Mouse (Mus musculus) heart, embryonic 16.5 days (tissue): ENCODE measurements around the gene Pofut1. TPM values are rescaled to one million over a fixed set of nuclear protein-coding genes. Genes with fewer than 3 reads are reported as not detected.
A peak's percentile ranks its signal among the peaks of the same experiment; 100 is the strongest.

ENCODE experiments used
- ATAC-seq: fragments of 200-750 bp; cut with Nextera tagmentation; replicated peaks from 2 replicates; pipeline ENCODE4 v1.8.0; 2017; ENCODE audit warnings: moderate number of reproducible peaks; ENCODE audit not compliant: insufficient read depth, low FRiP score; ENCODE audit errors: extremely low read depth
- H3K27ac ChIP-seq: fragments of 300-500 bp; sonication (generic); 2 replicates; pipeline ENCODE4 v1.5.1; 2014; ENCODE audit warnings: mild to moderate bottlenecking, low read length, control low read depth, moderate library complexity
- H3K27me3 ChIP-seq: fragments of 300-500 bp; sonication (generic); 2 replicates; pipeline ENCODE4 v1.6.1; 2014; ENCODE audit warnings: low read length, mixed read lengths; ENCODE audit not compliant: control insufficient read depth, insufficient read depth
- H3K36me3 ChIP-seq: fragments of 300-500 bp; sonication (generic); 2 replicates; pipeline ENCODE4 v1.6.1; 2014; ENCODE audit not compliant: control insufficient read depth, insufficient read depth
- H3K4me1 ChIP-seq: fragments of 300-500 bp; sonication (generic); 2 replicates; pipeline ENCODE4 v1.6.1; 2014; ENCODE audit warnings: low read length, mixed read lengths; ENCODE audit not compliant: control insufficient read depth, insufficient read depth
- H3K4me2 ChIP-seq: fragments of 300-500 bp; sonication (generic); 2 replicates; pipeline ENCODE4 v1.6.1; 2014; ENCODE audit warnings: low read depth, mild to moderate bottlenecking, control low read depth, low read length
- H3K4me3 ChIP-seq: fragments of 300-500 bp; sonication (generic); 2 replicates; pipeline ENCODE4 v1.5.1; 2014; ENCODE audit warnings: mild to moderate bottlenecking, control low read depth, low read length
- H3K9ac ChIP-seq: fragments of 300-500 bp; sonication (generic); 2 replicates; pipeline ENCODE4 v1.6.1; 2014; ENCODE audit warnings: low read length, control low read depth
- H3K9me3 ChIP-seq: fragments of 300-500 bp; sonication (generic); replicated peaks from 2 replicates; pipeline ENCODE4 v1.6.1; 2016; ENCODE audit warnings: low read length; ENCODE audit not compliant: control insufficient read depth
- WGBS: fragments of 180-500 bp; shearing (Covaris S2); extraction: QIAGEN DNeasy Blood & Tissue Kit; methylation state at CpG from one replicate; pipeline ENCODE4 v1.1.7; 2014; 5-methylcytosine and 5-hydroxymethylcytosine counted together
- polyA plus RNA-seq: library from polyadenylated mRNA; unstranded; fragments of >200 nt; fragmentation: Nextera tagmentation; extraction: Ambion mirVana; gene quantifications from 2 replicates; pipeline ENCODE4 v1.2.1, GENCODE M21; 2015

Pofut1 gene
- polyA plus RNA-seq, 1 experiment from 2014 or later = 4.0 TPM

GRCm38 (mm10) chr2:153292305-153292861 is 51.0 kb downstream of the Pofut1 start:
- H3K4me2 ChIP-seq = peak overlapping the region; percentile 96
- WGBS = 45% methylated on average over 7 of the region's 7 CpGs
- H3K27ac ChIP-seq = no peak overlapping the region
- H3K9ac ChIP-seq = no peak overlapping the region
- peaks cover 16% of the 10 kb centered on the region for H3K4me1 ChIP-seq
- no peaks in the 10 kb centered on the region for H3K36me3 ChIP-seq
- H3K27me3 ChIP-seq = no peaks in the 10 kb centered on the region
- no peaks in the 10 kb centered on the region for H3K9me3 ChIP-seq
- no peak for ATAC-seq
- peak overlapping the region; percentile 97 for H3K4me3 ChIP-seq

- WGBS = 82% methylated on average over 4 of the region's 4 CpGs
- H3K27ac ChIP-seq = no peak overlapping the region
- no peak for ATAC-seq
These were observed 53.9 kb downstream of the Pofut1 start for GRCm38 (mm10) chr2:153295196-153295595.

GRCm38 (mm10) chr2:153297771-153298170 is 56.4 kb downstream of the Pofut1 start:
- 86% methylated on average over 4 of the region's 4 CpGs for WGBS
- H3K36me3 ChIP-seq = no peaks in the 10 kb centered on the region
- H3K4me2 ChIP-seq = no peak overlapping the region
- no peaks in the 10 kb centered on the region for H3K4me1 ChIP-seq
- H3K27ac ChIP-seq = no peak overlapping the region
- H3K9ac ChIP-seq = no peak overlapping the region
- no peaks in the 10 kb centered on the region for H3K9me3 ChIP-seq
- no peak for ATAC-seq
- H3K4me3 ChIP-seq = no peak overlapping the region
- H3K27me3 ChIP-seq = no peaks in the 10 kb centered on the region

More at GRCm38 (mm10) chr2:153295196-153295595, 53.9 kb downstream of the Pofut1 start:
- Histone ChIP-seq H3K4me2 (no peak overlapping the region), H3K4me1 (peaks cover 12% of the 10 kb centered on the region), H3K27me3 (no peaks in the 10 kb centered on the region), H3K36me3 (no peaks in the 10 kb centered on the region), H3K9me3 (no peaks in the 10 kb centered on the region), H3K9ac (no peak overlapping the region), H3K4me3 (no peak overlapping the region)

- no peak for ATAC-seq
- H3K4me3 ChIP-seq = no peak overlapping the region
- H3K9me3 ChIP-seq = no peaks in the 10 kb centered on the region
- no peaks in the 10 kb centered on the region for H3K27me3 ChIP-seq
- 65% methylated on average over 4 of the region's 4 CpGs for WGBS
- no peak overlapping the region for H3K27ac ChIP-seq
- no peak overlapping the region for H3K9ac ChIP-seq
- H3K4me2 ChIP-seq = no peak overlapping the region
- no peaks in the 10 kb centered on the region for H3K4me1 ChIP-seq
- H3K36me3 ChIP-seq = peaks cover 2% of the 10 kb centered on the region; the same call in 1 of the 2 replicates
These were observed 57.1 kb downstream of the Pofut1 start for GRCm38 (mm10) chr2:153298460-153298859.

- H3K9me3 ChIP-seq = no peaks in the 10 kb centered on the region
- H3K9ac ChIP-seq = no peak overlapping the region
- H3K4me2 ChIP-seq = no peak overlapping the region
- H3K36me3 ChIP-seq = peaks cover 4% of the 10 kb centered on the region; the same call in 1 of the 2 replicates
- no peaks in the 10 kb centered on the region for H3K4me1 ChIP-seq
- WGBS = 58% methylated on average over 4 of the region's 4 CpGs
- H3K27ac ChIP-seq = 0 out of 2 replicates have a peak overlapping the region, but pooled peaks have one; percentile 24
- no peaks in the 10 kb centered on the region for H3K27me3 ChIP-seq
- H3K4me3 ChIP-seq = no peak overlapping the region
- ATAC-seq = 0 out of 2 replicates have a peak, but pooled peaks have one; percentile 30
These were observed 57.5 kb downstream of the Pofut1 start for GRCm38 (mm10) chr2:153298863-153299262.

- H3K27ac ChIP-seq = no peak overlapping the region
- H3K36me3 ChIP-seq = peaks cover 4% of the 10 kb centered on the region; the same call in 1 of the 2 replicates
- H3K27me3 ChIP-seq = no peaks in the 10 kb centered on the region
- WGBS = 87% methylated on average over 5 of the region's 5 CpGs
- H3K4me1 ChIP-seq = peaks cover 5% of the 10 kb centered on the region; the same call in 1 of the 2 replicates
- no peak overlapping the region for H3K9ac ChIP-seq
- H3K4me2 ChIP-seq = no peak overlapping the region
- no peaks in the 10 kb centered on the region for H3K9me3 ChIP-seq
- no peak overlapping the region for H3K4me3 ChIP-seq
- ATAC-seq = no peak
These were observed 59.8 kb downstream of the Pofut1 start for GRCm38 (mm10) chr2:153301123-153301522.

- Histone ChIP-seq H3K4me2 (peak overlapping the region; percentile 27; the same call in 1 of the 2 replicates), H3K27me3 (no peaks in the 10 kb centered on the region), H3K27ac (peak overlapping the region; percentile 91), H3K4me3 (no peak overlapping the region), H3K9me3 (no peaks in the 10 kb centered on the region), H3K4me1 (peaks cover 7% of the 10 kb centered on the region; the same call in 1 of the 2 replicates), H3K36me3 (peaks cover 4% of the 10 kb centered on the region; the same call in 1 of the 2 replicates), H3K9ac (peak overlapping the region; percentile 45)
- WGBS = 40% methylated on average over 6 of the region's 6 CpGs
- peak; percentile 49; the same call in 1 of the 2 replicates for ATAC-seq
These were observed 63.9 kb downstream of the Pofut1 start for GRCm38 (mm10) chr2:153305240-153305639.

- Histone ChIP-seq H3K4me2 (no peak overlapping the region), H3K27me3 (no peaks in the 10 kb centered on the region), H3K27ac (no peak overlapping the region), H3K9ac (no peak overlapping the region), H3K4me1 (peaks cover 9% of the 10 kb centered on the region; the same call in 1 of the 2 replicates), H3K4me3 (no peak overlapping the region), H3K36me3 (peaks cover under 1% of the 10 kb centered on the region; the same call in 1 of the 2 replicates), H3K9me3 (no peaks in the 10 kb centered on the region)
- ATAC-seq = no peak
- WGBS = 74% methylated on average over 7 of the region's 7 CpGs
These were observed 67.3 kb downstream of the Pofut1 start for GRCm38 (mm10) chr2:153308586-153308985.

GRCm38 (mm10) chr2:153309106-153309505 is 67.8 kb downstream of the Pofut1 start:
- Histone ChIP-seq H3K27ac (no peak overlapping the region), H3K36me3 (no peaks in the 10 kb centered on the region), H3K27me3 (no peaks in the 10 kb centered on the region), H3K4me3 (no peak overlapping the region), H3K4me2 (no peak overlapping the region), H3K4me1 (peaks cover 9% of the 10 kb centered on the region; the same call in 1 of the 2 replicates), H3K9ac (no peak overlapping the region), H3K9me3 (no peaks in the 10 kb centered on the region)
- WGBS = 76% methylated on average over 8 of the region's 8 CpGs
- no peak for ATAC-seq
